8 mouse cellular contexts compared by ENCODE assay signal in the genomic region with DNA sequence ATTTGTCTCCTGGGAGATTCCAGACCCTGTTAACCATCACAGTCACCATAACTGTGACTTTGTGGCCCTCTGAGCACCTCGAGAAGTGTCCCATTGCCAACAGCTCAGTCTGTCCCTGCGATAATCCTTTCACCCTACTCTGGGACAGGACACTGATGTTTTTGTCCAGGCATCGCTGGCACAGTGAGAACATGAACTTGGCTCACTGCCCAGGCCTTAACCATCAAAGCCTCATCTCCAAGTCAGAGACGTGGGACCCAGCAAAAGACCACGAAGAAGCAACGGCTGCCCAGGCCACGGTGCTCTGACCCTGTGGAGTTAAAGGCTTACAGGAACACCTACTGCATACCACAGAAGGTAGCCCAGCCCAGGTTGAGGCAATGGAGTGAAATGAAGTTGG.
DNase-seq lines count a peak whose midpoint lies in the region; ATAC-seq and TF ChIP-seq lines count a peak whose summit lies in the region.

No protein-coding gene starts in this region.

- no peak overlapping the region for H3K4me2 ChIP-seq in heart, embryonic 11.5 days
- H3K4me2 ChIP-seq in limb, embryonic 13.5 days (replicated peaks): peak overlapping the region; percentile 56

- TF ChIP-seq CTCF in heart, adult 2 months (IDR thresholded peaks at IDR 0.05): no peak

- H3K36me3 ChIP-seq in heart, embryonic 11.5 days (ENCODE audit: control insufficient read depth, insufficient read depth, low read length): no peaks in the 10 kb centered on the region
- peaks cover 9% of the 10 kb centered on the region for H3K36me3 ChIP-seq in limb, embryonic 13.5 days
- H3K36me3 ChIP-seq in heart, adult 2 months (ENCODE audit: control insufficient read depth, insufficient read depth, low read length): no peaks in the 10 kb centered on the region

- H3K4me1 ChIP-seq in heart, embryonic 11.5 days (ENCODE audit: control insufficient read depth, insufficient read depth, low read length): peaks cover 38% of the 10 kb centered on the region
- peaks cover 86% of the 10 kb centered on the region for H3K4me1 ChIP-seq in limb, embryonic 13.5 days
- peaks cover 5% of the 10 kb centered on the region; the same call in 1 of the 2 replicates for H3K4me1 ChIP-seq in heart, adult 2 months (ENCODE audit: control insufficient read depth, insufficient read depth, low read length)

- no peak overlapping the region for H3K4me3 ChIP-seq in heart, embryonic 11.5 days (ENCODE audit: low read depth, low read length)
- no peak overlapping the region for H3K4me3 ChIP-seq in limb, embryonic 13.5 days
- no peak overlapping the region for H3K4me3 ChIP-seq in heart, adult 2 months

- TF ChIP-seq EP300 in heart, adult 2 months (IDR thresholded peaks at IDR 0.05; ENCODE audit: insufficient read depth, low read depth, low read length): no peak

- no peak for TF ChIP-seq POLR2A in heart, adult 2 months (IDR thresholded peaks at IDR 0.05; ENCODE audit: insufficient read depth, low read depth, low read length)

- H3K9ac ChIP-seq in heart, embryonic 11.5 days (ENCODE audit: low read depth, low read length): no peak overlapping the region
- H3K9ac ChIP-seq in limb, embryonic 13.5 days: no peak overlapping the region
- H3K9ac ChIP-seq in heart, adult 2 months (ENCODE audit: low read depth, low read length): no peak overlapping the region

- no peaks in the 10 kb centered on the region for H3K9me3 ChIP-seq in heart, embryonic 11.5 days (replicated peaks; ENCODE audit: control insufficient read depth, low read length)
- H3K9me3 ChIP-seq in limb, embryonic 13.5 days: no peaks in the 10 kb centered on the region

- no peak for ATAC-seq in heart, embryonic 11.5 days (replicated peaks; ENCODE audit: insufficient number of reproducible peaks, low FRiP score, low TSS enrichment)
- ATAC-seq in limb, embryonic 13.5 days (ENCODE audit: low FRiP score, low read depth): no peak
- ATAC-seq in megakaryocyte progenitor cell, adult 5-6 weeks (replicated peaks; ENCODE audit: poor library complexity): no peak

- no peaks in the 10 kb centered on the region for H3K79me2 ChIP-seq in heart, adult 2 months (replicated peaks; ENCODE audit: control insufficient read depth, insufficient read depth, low read length)

- WGBS in heart, embryonic 11.5 days (ENCODE audit: insufficient replicate concordance): 31% methylated on average over 7 of the region's 7 CpGs
- WGBS in limb, embryonic 13.5 days: 70% methylated on average over 7 of the region's 7 CpGs
- 37% methylated on average over 7 of the region's 7 CpGs for WGBS in heart, adult 2 months

- no peak overlapping the region for H3K27ac ChIP-seq in heart, embryonic 11.5 days (ENCODE audit: low read depth, low read length)
- no peak overlapping the region for H3K27ac ChIP-seq in limb, embryonic 13.5 days
- H3K27ac ChIP-seq in heart, adult 2 months: no peak overlapping the region

- peak; percentile 53 for DNase-seq in heart, postnatal 4 days
- peak; percentile 13 for DNase-seq in 416B (ENCODE audit: low read depth)
- peak; percentile 65 for DNase-seq in adrenal gland, postnatal 10 days
- DNase-seq in embryo, embryonic 9.5 days (ENCODE audit: extremely low spot score): no peak
- no peak for DNase-seq in heart, adult 2 months

- intact Hi-C loops in heart, adult 2 months (cut with DNase I): loop anchor here (5.0 kb wide), 1 partner anchor 72 kb away; a partner anchor contains a TSS

- no peaks in the 10 kb centered on the region for H3K27me3 ChIP-seq in heart, embryonic 11.5 days (ENCODE audit: control insufficient read depth, insufficient read depth, low read length)
- H3K27me3 ChIP-seq in limb, embryonic 13.5 days: no peaks in the 10 kb centered on the region
- H3K27me3 ChIP-seq in heart, adult 2 months (ENCODE audit: control insufficient read depth, insufficient read depth, low read length): no peaks in the 10 kb centered on the region

Comparison
In these comparisons a context has a peak if more than half of its experiments do, and no peak if none do; other contexts are left out.
1. DNase-seq: peak in heart, postnatal 4 days (single experiment), 416B (single experiment) and adrenal gland, postnatal 10 days (single experiment); none in embryo, embryonic 9.5 days (single experiment) and heart, adult 2 months (0 of 2).